Mouse (Mus musculus) cerebellum, adult (tissue): ENCODE results near the gene Bhlhe41.

Experiments
- ATAC-seq: cut with Nextera tagmentation; 2 replicates; pipeline ENCODE4 v1.9.2; 2017; ENCODE audit warnings: mild to moderate bottlenecking, moderate library complexity, mixed read lengths; ENCODE audit not compliant: insufficient number of reproducible peaks, low FRiP score, low TSS enrichment

Gene Bhlhe41

GRCm38 (mm10) chr6:145847661-145848060 is 17.7 kb downstream of the Bhlhe41 start:
- ATAC-seq, result no peak

GRCm38 (mm10) chr6:145846948-145847347 is 18.4 kb downstream of the Bhlhe41 start:
- ATAC-seq, result no peak

GRCm38 (mm10) chr6:145846076-145846475 is 19.3 kb downstream of the Bhlhe41 start:
- no peak for ATAC-seq

- ATAC-seq, result no peak
Measured at GRCm38 (mm10) chr6:145845611-145846010, 19.7 kb downstream of the Bhlhe41 start.

- no peak for ATAC-seq
Measured at GRCm38 (mm10) chr6:145835359-145835758, 30.0 kb downstream of the Bhlhe41 start.

- ATAC-seq, result no peak
Measured at GRCm38 (mm10) chr6:145832927-145833326, 32.4 kb downstream of the Bhlhe41 start.

DNA sequence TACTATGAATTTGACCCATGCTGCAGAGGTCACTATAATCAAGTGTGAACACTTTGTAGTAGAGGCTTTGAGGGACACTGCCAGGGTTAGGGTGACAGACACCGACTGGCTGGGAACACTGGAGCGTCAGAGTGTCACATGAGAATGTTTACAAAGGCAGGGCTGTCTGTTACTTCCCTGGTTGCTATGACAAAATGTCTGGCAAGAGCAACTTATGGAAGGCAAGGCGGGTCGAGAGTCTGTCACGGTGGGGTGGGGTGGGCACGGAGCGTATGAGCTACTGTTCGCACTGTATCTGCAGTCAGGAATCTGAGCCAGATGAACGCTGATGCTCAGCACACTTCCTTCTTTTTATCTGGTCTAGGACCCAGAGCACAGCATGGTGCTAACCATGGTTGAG is 34.7 kb downstream of the Bhlhe41 start:
- ATAC-seq, result 0 out of 2 replicates have a peak, but pooled peaks have one; percentile 33

DNA sequence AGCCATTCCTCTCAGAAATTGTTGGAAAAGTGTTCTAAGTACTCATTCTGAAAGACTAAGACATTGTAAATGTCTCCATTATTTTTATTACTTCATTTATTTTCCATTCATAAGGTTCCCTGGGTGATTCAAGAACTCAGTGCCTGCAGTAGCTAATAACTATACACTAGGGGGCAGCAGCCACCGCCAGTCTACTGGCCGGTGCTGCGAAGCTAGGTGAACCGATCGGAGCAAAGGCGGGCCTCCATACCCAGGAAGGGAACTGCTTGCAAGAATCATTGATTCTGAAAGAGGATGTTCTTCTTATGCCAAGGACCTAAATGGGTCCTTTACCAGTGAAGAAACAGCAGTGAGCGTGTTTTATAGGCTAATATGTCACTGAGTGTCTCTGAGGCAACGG is 35.2 kb downstream of the Bhlhe41 start:
- peak; percentile 77 for ATAC-seq

DNA sequence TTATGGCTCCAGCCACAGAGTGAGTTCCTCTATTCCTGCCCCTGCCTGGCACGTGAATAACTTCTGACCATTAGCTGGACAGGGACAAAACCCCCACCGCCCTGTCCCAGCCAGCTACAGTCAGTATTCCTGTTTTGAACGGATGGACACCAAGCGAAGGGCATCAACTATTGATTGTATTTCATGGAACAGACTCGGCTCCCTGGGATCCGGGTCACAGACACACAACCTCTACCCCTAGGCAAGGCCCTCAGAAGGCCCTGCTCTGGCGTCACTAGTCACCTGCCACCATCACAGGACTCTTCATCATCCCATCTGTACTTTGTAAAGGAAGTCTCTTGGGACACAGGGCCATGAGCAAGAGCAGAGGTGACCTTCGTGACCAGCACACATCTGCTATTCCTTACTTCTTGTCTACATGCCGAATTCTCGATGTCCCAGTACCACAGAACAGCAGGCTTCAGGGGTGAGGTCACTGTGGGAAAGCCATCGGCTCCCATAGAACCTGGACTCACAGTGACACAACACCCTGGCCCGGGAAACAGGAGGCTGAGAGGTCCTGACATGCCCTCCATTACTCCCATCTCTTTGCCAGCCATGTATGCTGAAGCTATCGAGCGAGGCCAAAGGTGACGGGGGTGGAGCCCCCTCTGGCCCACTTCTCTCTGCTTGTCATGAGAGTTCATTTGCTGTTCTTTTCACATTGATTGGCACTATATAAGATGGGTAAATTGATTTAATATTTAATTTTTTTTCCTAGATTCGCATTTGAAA is 36.1 kb downstream of the Bhlhe41 start:
- ATAC-seq, result no peak

DNA sequence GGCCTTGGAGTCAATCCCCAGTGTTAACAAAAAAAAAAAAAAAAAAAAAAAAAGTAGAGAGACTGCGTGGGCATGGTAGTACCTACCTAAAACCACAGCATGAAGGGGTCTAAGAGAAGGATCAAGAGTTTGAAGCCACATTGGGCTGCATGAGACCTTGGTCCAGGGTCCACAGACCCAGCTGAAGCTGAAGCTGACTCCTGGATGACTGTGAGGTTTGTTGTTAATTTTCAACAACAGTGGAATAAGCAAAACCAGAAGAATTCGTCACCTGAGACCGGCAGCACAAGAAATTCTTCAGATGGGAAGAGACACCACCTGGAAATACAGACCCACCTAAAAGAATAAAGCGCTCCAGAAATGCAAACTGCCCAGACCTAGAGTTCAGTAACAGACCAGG is 39.1 kb downstream of the Bhlhe41 start:
- no peak for ATAC-seq

DNA sequence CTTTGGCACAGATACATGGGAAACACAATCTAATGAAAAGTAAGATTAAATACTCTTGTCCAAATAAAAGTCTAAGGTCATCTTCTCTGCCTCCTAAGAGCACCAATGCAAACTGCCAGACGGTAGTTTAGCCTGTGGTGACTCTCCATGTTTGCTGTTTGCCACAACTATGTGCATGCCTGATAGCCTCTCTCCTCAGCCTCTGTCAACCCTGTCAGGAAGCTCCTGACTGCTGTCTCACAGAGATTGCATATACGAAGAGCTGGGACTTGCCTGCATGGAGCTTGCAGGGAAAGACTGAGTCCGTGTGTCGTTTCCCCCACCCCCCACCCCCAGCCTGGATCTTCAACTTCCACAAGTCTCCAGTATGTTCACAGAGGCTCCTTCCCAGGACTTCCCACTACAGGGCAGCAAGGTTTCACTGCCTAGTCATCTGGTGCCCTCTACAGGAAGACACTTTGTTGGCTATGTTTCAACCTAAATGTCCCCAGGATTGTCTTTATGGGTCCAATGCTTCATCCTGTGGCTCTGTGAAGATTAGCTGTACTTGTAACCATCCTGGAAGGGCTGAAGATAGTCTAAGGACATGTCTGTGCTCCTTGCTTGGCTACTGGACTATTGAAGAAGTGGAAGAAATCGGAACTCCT is 41.6 kb downstream of the Bhlhe41 start:
- peak; percentile 55; the same call in 1 of the 2 replicates for ATAC-seq

GRCm38 (mm10) chr6:145823103-145823502 is 42.3 kb downstream of the Bhlhe41 start:
- ATAC-seq, result no peak

- no peak for ATAC-seq
Measured at GRCm38 (mm10) chr6:145822218-145822617, 43.1 kb downstream of the Bhlhe41 start.

GRCm38 (mm10) chr6:145819151-145819550 is 46.2 kb downstream of the Bhlhe41 start:
- no peak for ATAC-seq

DNA sequence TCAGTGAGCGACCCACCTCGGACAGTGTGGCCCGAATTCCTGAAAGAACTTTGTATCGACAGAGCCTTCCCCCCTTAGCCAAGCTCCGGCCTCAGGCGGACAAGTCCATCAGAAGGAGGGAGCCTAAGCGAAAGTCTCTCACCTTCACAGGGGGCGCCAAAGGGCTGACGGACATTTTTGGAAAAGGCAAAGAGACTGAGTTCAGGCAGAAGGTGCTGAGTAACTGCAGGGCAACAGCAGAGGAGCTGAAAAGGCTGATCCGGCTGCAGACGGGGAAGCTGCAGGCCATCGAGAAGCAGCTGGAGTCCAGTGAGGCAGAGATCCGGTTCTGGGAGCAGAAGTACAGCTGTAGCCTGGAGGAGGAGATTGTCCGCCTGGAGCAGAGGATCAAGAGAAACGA is 50.2 kb downstream of the Bhlhe41 start:
- no peak for ATAC-seq

DNA sequence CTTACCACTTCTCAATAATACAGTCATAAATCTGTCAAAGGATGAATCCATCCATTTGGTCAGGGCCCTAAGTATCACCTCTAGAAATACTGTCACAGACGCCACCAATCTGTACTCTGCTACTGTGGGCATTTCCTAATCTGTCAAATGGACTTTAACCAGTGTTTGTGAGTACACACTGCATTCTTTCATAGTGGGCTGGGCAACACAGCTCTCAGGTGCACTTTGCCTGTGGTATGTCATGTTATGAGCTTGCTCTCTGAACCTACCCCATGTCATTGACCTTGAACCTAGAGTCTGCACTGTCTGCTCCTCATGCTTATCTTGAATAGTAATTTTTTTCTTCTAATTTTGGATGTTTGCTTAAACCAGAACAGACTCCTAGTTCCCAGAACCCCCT is 54.2 kb downstream of the Bhlhe41 start:
- ATAC-seq, result no peak

DNA sequence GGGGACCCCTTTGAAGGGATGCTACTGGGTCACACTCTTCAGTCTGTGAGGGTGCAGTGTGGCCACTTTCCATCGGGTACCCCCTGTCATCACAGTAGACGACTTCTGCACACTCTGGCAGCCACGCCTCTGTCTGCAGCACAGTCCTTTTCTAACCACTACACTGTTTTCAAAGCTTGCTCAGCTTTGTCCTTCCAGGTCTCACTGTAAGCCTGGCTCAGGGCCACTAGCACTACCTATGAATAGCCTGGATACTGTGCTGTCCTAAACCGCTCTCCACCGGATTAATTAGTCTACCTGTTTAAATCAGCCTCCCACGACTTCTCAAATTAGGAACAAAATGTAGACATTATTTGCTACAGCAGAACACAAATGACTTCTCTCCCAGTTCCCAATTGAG is 55.3 kb downstream of the Bhlhe41 start:
- ATAC-seq, result no peak

GRCm38 (mm10) chr6:145809566-145809965 is 55.8 kb downstream of the Bhlhe41 start:
- ATAC-seq, result no peak
